Mouse (Mus musculus): ENCODE results near the gene St3gal3.
A peak's percentile ranks its signal among the peaks of the same experiment; 100 is the strongest.

Gene St3gal3

DNA sequence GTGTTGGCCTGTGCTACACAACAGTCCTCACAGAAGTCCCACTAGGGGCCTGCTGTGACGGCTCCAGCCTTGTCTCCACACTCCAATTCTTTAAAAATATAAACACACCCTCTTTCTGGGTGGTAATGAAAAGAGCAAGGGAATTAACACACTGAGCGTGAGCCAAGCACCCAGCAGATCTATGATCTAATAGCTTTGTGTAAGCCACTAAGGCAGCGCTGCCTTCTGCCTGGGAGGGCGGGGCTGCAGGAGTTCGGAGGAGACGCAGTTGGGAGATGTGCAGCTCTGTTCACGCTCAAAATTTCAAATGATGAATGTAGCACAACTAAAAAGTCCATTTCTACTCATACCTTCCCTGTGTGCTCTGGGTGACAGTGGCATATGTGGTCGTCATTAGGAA is 115.1 kb downstream of the St3gal3 start:
- no peak for DNase-seq (ENCODE audit: low spot score)

DNA sequence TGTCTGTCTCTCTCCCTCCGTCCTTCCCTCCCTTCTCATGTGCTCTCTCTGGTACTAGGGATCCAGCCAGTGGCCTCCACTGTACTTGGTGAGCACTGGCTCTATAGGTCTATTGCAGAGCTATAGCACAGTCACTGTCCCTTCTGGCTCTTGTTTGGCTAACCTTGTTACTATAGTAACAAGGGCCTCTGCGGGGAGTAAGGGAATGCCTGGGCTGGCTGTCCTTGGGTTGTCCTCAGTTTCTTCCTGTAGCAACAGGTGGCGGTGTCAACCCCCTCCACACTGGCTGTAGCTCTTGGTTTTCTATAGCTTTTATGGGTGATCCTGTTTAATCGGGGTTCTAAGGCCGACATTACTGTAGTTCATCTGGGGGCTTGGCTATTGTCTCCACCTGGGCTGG is 115.5 kb downstream of the St3gal3 start:
- DNase-seq (ENCODE audit: low spot score) = no peak

DNA sequence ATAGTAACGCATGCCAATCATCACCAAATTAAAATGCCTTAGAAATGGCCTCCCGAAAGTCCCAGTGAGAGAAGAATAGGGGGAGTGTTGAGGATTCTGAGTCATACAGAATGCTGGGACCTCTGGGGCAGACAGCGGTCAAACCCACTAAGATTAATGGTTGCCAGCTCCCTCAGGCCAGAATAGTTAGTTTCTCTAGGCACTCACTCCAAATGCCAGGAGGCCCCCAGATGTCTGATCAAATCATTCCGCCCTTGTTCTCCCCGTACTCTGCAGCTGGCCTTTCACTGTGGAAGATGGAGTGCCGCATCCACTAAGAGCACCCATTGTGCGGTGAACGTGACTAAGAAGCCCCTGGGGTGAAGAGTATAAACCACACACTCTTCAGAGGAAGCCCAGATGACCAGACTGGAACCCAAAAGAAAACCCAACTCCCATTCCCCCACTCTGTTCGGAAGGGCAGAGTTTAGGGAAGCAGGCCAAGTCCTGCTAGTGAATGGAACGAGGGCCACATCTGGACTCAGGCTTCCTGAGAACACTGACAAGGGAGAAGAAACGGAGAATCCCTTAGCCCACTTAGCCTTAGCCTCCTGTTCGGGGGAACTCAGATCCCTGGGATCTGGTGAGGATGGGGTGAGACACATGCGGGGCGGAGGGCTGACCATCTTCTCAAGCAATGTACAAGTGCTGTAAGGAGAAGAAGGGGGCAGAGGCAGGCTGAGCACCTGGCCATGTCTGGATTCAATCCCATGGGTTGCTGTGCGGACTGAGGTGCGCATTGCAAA is 117.5 kb downstream of the St3gal3 start:
- DNase-seq (ENCODE audit: low spot score) = peak; percentile 22

DNA sequence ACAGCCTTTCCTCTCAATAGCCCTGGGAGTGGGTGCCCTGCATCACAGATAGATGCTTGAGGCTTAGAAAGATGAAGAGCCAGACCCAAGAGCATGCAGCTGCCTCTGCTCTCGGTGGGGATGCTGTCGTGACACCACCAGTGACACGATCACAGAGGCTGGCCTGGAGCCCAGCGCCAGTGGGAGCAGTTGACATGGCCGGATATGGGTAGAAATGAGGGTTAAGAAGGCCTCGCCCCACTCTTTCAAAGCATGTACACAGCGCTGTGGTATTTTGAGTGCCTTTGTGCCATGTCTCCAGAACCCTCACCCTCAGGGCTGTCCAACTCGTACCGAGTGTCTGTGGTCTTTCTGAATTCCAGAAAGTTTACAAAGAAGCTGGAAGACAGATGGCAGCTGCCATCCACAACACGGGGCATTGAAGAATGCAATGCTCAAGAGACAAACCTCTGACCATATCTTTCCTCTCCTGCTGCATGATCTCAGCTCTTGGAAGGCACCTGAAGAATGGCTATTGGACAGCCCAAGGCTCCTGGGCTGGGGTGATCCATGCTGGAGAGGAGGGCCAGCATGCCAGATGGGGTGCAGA is 118.3 kb downstream of the St3gal3 start:
- no peak for DNase-seq (ENCODE audit: low spot score)

DNA sequence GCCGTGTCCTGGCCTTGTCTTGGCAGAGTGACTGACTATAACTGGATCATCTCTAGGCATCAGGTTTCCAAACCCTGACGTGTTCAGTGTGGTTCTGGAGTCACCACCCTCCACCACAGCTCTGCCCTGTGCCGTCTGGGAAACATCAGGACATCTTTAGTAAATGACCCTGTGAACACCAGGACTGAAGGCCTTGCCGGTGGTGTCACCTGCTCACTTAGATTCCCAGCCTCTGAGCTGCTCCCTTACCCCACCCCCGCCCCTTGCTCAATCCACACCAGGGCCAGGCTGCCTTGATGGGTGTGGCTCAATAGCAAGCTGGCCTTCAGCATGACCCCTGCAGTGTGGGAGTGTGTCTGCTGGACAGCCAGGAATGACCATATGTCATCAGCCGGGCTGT is 119.1 kb downstream of the St3gal3 start:
- peak; percentile 55 for DNase-seq (ENCODE audit: low spot score)

DNA sequence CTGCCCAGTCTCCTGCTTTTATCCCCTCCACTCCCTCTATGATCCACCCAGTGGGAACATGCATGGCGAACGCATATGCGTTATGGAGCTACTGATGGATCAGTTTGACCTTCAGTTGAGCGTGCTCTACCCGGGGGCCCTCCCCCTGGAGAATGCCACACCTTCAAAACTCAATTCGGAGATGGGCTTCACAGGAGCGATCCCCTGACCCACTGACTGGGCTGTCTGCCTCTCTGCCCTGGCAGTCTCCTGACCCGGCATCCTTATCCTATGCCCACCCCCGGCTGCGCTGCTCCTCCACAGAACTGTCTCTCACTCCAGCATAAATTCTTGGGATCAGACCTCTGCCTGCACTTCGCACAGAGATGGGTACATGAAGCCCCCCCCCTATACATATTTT is 119.6 kb downstream of the St3gal3 start:
- DNase-seq (ENCODE audit: low spot score) = no peak

DNA sequence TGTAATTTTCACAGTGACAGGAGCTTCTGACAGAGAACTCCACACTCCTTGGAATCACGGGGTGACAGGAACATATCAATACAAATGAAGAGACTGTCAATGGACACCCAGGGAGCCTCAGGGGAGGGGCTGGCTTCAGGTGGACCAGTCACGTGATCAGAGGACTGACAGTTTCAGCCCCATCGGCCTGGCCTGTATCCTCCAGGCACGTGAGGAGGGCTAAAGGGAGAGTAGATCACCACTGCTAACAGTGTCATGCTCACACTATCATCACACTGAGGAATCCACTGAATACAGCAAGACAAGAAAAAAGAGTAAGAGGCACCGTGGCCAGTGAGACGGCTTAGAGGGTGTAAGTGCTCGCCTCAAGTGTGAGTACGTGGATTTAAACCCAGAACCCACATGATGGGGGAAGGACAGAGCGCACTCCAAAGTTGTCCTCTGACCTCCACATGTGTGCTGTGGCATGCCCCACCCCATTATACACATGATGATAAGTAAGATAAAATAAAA is 124.0 kb downstream of the St3gal3 start:
- no peak for DNase-seq (ENCODE audit: low spot score)

DNA sequence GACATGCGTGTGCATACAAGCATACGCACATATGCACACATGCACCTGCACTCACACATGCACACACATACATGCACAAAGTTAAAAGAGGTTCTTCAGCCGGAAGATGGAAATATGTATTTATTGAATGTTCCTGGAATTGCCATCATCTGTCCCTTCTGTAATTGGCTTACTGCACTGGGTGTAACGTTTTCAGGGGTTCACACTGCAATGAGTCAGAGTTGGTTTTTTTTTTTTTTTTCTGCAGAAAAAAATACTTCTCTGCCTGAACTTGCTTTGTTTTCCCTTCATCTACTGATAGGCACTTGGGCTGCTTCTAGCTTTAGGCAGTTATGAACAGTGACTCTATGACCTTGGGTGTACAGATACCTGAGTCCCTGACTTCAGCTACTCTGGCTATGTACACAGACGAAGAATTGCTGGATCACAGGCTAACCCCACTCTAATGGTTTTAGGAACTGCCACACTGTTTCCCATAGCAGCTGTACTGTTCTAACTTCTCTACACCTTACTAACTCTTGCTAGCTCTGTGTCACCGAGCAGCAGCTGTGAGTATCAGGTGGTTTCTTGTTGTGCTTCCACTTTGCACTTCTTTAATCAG is 126.2 kb downstream of the St3gal3 start:
- no peak for DNase-seq (ENCODE audit: low spot score)

DNA sequence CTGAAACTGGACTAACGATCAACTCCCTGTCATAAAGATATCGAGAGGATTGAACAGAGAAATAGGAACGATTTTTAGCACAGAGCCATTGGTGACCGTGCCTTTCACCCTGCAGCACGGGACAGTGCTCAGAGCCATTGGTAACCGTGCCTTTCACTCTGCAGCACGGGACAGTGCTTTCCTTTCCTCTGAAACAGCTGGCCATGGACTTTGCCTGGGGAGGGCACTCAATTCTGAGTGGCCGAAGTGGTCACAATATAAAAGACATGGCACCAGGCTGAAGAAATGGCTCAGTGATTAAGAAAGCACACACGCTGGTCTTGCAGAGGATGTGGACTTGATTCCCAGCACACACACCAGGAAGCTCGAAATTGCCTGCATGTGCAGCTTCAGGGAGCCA is 133.4 kb downstream of the St3gal3 start:
- DNase-seq (ENCODE audit: low spot score) = no peak

DNA sequence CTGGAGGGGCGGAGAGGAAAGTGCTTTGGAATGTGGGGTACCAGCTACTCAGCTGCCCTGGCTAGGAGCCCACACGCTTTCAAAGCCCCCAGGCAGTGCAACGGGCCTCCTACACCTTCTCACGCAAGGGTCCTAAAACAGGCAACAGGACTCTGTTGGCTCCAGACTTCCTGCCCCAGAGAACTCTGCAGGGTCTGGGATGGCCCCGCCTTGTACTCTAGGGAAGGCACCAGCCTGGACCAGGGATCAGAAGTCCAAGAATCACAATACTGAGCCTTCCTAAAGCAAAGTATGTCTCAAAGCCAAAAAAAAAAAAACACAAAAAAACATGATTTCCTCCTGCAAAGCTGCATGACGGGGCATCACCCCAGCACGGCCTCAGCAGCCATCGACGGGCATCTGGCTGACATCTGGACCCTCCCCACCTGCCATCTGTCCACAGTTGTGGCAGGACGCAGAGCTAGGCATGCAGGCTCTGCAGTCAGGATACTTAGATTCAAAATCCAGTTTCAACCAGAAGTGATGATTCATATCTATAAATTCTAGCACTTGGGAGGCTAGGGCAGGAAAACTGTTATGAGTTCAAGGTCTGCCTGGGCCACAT is 134.0 kb downstream of the St3gal3 start:
- no peak for DNase-seq (ENCODE audit: low spot score)

DNA sequence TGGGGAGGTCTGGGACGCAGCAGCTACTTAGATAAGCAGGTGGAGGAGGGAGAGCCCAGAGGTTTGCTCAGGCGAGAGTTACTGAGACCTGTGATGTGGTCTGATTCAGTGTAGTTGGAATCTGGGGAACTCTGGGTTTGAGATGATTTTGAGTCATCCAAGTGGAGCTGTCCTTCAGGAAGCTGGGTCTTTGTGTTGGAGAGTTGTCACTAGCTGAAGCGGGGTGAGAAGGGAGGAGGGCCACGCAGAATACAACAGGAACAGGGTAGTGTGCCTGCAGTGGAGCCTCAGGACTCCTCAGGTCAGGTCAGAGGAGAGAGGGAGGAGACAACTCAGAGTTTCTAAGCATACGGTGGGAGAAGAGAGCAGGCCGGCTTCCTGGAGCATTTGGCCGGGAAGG is 134.8 kb downstream of the St3gal3 start:
- DNase-seq (ENCODE audit: low spot score) = no peak

DNA sequence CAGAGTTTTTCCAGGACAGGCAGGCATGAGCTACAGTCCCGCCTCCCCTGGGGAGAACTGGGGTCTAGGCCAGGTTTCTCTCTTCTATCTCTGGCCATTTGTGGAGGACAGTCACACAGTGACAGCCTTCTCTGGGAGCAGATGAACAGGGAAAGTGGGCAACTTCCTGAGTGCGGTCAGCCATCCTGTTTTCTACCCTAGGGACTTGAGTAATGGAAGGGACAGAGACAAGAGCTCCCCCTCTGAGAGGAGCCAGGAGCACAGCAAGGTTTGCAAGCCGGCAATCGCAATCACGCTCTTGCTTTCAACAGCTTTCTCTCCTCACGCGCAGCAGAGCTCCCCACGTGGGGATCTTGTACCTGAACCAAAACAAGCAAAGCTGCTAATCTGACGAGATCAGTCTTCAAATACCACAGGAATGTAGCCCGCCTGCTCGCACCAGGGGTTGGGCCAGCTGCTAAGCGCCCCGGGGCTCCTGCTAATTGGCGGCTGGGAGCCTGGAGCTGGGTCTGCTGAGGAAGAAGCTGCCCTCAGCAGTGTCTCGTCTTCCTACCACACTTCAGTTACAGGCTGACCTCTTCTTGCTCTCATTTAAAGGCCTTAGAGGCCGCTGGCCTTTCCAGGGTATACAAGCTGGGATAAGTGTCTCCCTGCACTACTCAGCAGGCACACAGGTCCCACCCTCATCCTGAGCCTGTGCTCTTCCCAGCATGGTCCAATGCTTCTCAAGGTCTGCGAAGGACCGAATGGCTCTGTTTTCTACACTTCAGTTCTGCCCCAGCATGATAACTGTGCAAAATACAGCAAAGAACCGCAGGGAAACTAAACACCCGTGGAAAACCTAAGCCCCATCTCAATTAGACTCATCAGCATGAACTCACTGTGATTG is 137.1 kb downstream of the St3gal3 start:
- peak; percentile 35 for DNase-seq (ENCODE audit: low spot score)

DNA sequence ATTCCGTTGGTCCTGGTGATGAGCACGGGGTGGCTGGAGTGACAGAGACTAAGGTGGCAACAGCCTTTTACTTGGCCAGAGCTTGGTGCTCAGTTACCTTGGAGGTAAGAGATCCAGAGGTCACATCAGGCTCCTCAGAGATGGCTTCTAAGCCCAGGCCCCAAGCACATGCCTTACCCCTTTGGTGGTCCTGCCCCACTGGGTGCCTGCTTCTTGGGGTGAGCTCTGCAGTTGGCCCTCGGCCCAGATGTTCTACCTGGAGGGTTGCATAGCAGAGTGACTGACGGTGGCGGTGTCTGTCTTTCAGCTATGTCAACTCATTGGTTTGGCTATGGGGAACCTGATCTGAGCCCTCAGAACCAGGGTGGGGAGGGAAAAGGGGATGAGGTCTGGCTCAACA is 138.0 kb downstream of the St3gal3 start:
- DNase-seq (ENCODE audit: low spot score) = no peak

DNA sequence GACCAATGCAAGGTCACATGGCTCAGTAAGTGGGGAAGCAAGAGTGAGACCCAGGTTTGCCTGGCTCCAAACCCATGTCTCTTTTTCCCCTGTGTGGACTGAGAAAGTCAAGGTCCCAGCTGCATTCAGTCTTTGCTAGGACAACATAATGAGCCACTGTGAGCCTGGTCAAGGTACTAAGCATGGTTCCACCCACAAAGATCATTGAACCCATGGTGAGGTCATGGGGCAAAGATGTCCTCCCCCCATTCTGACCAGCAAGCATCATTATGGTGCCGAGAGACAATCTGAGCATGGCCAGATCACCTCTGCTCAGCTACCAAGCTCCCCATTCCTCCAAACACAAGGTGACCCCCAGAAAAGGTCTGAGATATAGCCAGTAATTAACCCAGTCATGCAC is 139.3 kb downstream of the St3gal3 start:
- no peak for DNase-seq (ENCODE audit: low spot score)

DNA sequence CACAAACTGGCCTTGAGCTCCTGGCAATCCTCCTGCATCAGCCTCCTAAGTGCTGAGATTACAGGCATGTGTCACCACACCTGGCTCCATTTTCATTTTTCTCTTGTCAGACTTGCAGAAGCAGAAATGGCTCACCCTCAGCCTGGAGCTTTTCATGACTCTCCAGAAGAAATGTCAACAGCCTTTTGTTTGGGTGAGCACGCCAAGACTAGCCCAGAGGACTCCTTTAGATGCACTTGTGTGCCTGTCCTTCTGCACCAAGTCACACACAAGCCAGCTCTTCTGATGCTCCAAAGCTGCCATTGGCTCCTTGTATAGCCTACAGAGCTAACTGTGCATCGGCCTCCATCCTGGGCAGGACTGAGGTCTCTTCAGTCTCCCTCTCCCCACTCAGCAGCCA is 141.3 kb downstream of the St3gal3 start:
- no peak for DNase-seq (ENCODE audit: low spot score)

DNA sequence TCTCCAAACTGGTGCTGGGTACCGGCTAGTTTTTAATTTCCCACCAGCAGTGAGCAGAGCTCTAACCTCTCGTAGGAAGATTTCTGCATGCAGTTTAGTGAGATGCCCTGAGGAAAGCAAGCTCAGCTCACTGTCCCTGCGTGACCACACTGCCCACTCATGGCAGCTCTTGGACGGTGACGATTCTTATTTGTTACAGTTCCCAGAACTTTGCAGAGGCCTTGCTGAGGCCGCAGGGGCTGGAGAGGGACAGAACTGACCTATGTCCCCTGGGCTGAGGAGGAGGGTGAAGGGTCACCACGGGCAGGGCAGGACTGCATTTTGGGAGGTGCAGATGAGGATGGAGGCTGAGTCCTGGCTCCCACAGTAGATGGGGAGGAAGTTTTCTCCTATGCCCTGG is 141.8 kb downstream of the St3gal3 start:
- DNase-seq (ENCODE audit: low spot score) = no peak

DNA sequence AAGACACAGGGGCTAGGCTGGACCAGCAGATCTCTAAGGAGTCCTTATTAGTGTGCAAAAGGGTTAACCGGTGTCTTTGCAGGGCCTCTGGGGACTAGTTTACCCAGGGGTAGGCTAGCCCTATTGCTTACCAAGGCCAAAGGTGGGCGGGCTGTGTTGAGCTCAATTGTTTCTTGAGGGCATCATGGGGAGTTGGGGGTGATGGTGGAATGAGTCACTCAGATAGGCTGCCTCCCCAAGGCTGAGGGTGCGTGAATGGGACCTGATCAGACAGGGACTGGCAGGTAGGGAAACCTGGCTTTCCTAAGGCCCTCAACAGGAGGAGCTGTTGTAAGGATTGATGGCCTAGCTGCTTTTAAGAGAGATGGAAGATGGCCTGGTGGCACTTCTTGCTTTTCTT is 142.7 kb downstream of the St3gal3 start:
- no peak for DNase-seq (ENCODE audit: low spot score)

DNA sequence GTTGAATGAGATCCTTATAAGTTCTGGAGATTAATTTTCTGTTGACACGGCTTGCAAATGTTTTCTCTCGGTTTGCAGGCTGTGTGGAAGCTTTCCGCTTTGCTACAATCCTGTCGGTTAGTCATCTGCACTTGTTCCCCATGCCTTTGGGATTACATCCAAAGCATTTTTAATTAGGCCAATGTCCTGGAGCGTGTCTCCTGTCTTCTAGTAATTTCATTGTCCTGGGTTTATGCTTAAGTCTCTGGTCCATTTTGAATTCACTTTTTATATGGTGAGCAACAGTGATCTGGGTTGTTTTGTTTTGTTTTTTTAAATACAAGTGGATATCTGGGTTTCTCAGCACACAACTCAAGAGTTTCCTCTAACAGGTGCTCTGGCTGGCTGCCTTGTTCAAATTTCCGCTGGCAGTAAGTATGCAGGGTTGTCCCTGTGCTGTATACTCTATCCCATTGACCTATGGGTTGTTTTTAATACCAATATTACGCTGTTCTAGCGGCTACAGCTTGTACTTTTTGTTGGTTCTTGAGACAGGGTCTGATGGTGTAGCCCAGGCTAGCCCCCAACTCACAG is 143.6 kb downstream of the St3gal3 start:
- no peak for DNase-seq (ENCODE audit: low spot score)

DNA sequence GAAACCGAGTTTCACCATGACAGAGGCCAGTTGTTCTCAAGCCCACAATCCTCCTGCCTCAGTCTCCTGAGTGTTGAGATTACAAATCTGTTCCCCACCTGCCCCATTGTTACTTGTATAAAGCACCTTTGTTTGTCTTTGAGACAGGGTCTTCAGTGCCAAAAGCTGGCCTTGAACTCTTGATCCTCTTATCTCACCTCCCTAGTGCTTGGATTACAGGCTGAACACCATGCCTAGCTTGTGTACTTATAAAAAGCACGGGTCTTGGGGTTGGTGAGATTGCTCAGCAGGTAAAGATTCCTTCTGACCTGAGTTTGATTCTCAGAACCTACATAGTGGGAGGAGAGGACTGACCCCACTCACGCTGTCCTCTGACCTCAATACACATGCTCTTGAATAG is 144.1 kb downstream of the St3gal3 start:
- no peak for DNase-seq (ENCODE audit: low spot score)

DNA sequence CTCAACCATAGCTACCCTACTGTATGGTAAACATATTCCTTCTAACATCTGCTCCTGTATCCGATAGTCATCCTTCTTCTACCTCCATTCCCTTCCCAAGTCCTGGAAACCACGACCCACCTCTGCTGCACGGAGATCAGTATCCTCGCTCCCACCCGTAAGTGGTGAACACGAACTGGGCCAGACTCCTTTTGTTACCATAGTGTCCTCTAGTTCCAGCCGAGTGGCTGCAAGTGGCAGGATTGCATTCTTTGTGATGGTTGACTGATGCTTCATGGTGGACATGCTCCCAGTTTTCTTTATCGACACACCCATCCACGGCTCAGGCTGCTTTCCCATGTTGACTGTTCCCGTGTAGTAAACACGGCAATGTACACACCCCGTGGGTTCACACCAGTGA is 144.9 kb downstream of the St3gal3 start:
- no peak for DNase-seq (ENCODE audit: low spot score)

DNA sequence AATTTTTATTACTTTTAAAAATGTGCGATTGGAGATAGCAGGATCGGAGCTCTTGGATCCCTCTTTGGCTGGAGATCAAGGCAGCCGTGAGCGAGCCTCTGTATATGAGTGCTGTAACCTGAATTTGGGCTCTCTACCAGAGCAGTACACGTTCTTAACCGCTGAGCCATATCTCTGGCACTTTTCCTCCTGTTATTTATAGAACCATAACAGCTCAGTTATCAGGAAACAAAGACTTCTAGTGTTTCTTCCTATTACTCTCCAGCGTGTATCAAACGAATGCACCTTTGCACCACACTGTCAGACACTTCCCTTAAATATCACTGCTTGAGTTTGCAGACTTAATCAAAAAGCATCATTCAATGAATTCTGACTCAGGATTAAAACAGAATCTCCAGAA is 147.9 kb downstream of the St3gal3 start:
- DNase-seq (ENCODE audit: low spot score) = no peak
